Mouse (Mus musculus) spleen, adult 2 months (tissue): ENCODE results near the gene Sh3bgrl2. TPM values are rescaled to one million over a fixed set of nuclear protein-coding genes. Genes with fewer than 3 reads are reported as not detected.

Experiments used
- DNase-seq, 2 experiments: peaks; one replicate each; pipeline versions ENCODE4 v3.0.0 to v3.0.0-alpha.2; 2012 to 2021; ENCODE audit warnings: low spot score in 2 of 2, low read depth in 1 of 2
- H3K27ac ChIP-seq: fragments of 200-500 bp; 2 replicates; pipeline ENCODE4 v1.5.1; 2012; ENCODE audit warnings: low read length, inconsistent platforms; ENCODE audit not compliant: insufficient read depth
- H3K27me3 ChIP-seq: fragments of 200-500 bp; 2 replicates; pipeline ENCODE4 v1.6.1; 2012; ENCODE audit warnings: mild to moderate bottlenecking, moderate library complexity, low read length, inconsistent platforms; ENCODE audit not compliant: control insufficient read depth, insufficient read depth
- H3K36me3 ChIP-seq: fragments of 200-500 bp; 2 replicates; pipeline ENCODE4 v1.6.1; 2012; ENCODE audit warnings: mild to moderate bottlenecking, low read length, inconsistent platforms; ENCODE audit not compliant: control insufficient read depth, insufficient read depth
- H3K4me1 ChIP-seq: fragments of 200-500 bp; 2 replicates; pipeline ENCODE4 v1.6.1; 2011; ENCODE audit warnings: inconsistent platforms; ENCODE audit not compliant: control insufficient read depth, insufficient read depth, insufficient read length
- H3K4me3 ChIP-seq: fragments of 200-500 bp; 2 replicates; pipeline ENCODE4 v1.5.1; 2011; ENCODE audit warnings: mild to moderate bottlenecking, inconsistent platforms; ENCODE audit not compliant: insufficient read depth, insufficient read length; ENCODE audit errors: extremely low read depth
- CTCF ChIP-seq: fragments of 200-500 bp; IDR thresholded peaks from 2 replicates; pipeline ENCODE4 v1.5.1; 2011; ENCODE audit warnings: mild to moderate bottlenecking, inconsistent platforms; ENCODE audit not compliant: insufficient read depth, insufficient read length, insufficient replicate concordance; ENCODE audit errors: extremely low read depth
- POLR2A ChIP-seq: fragments of 200-500 bp; IDR thresholded peaks from 2 replicates; pipeline ENCODE4 v1.6.1; 2011; ENCODE audit warnings: low read depth, low read length, inconsistent platforms
- WGBS: fragments of 180-500 bp; shearing (Covaris S2); methylation state at CpG from one replicate; pipeline ENCODE4 v1.1.7; 2018; 5-methylcytosine and 5-hydroxymethylcytosine counted together
- polyA plus RNA-seq: library from polyadenylated mRNA; depleted of rRNA; stranded (reverse); fragments of >200 nt; gene quantifications from 2 replicates; pipeline ENCODE4 v1.2.3, GENCODE M21; 2012

The Sh3bgrl2 gene
- polyA plus RNA-seq, 1 experiment: 2.8 TPM

DNA sequence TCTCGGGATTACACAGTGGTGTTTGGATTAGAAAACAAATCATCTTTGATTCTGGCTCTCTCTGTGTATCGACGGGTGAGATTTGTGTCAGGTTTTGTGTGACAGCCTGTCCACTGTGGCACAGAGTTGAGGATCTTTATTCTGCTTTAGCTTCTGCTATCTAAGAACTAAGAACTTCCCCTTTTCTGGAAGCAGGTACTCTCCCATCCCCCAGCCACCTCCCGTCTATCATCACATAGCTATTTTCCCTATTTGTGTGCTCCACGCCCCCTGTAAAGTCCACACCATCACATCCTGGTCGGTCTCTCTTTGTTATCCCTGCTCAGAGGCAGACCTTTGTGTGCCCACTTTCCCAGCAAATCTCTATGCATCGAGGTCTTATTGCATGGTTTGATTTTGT, 21.8 kb downstream of the Sh3bgrl2 start:
- Histone ChIP-seq H3K27ac (no peak overlapping the region), H3K4me1 (no peaks in the 10 kb centered on the region), H3K36me3 (no peaks in the 10 kb centered on the region), H3K27me3 (no peaks in the 10 kb centered on the region), H3K4me3 (no peak overlapping the region)
- TF ChIP-seq POLR2A (no peak), CTCF (no peak)
- peak in 1 of 2 experiments; percentile 6 for DNase-seq
- 29% methylated on average over 7 of the region's 7 CpGs for WGBS

DNA sequence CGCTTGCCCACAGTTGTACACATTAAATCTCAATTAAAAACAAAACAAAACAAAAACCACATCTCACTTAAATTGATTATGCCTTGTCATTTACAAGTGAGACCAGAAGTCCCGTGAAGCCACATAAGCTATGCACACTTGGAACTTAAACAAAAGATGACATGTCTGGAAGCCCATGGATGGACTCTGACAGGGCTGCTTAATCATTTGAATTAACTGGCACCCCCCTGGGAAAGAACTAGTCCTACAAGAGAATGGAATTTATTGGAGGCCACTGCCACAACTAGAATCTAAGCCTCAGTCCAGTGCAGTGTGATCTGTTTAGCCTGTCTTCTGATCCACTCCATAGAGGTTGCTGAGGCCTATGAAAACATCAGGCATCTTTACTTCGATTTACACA, 23.2 kb downstream of the Sh3bgrl2 start:
- no peaks in the 10 kb centered on the region for H3K27me3 ChIP-seq
- 86% methylated on average over 3 of the region's 3 CpGs for WGBS
- no peak for DNase-seq
- H3K27ac ChIP-seq: no peak overlapping the region
- H3K4me3 ChIP-seq: no peak overlapping the region
- no peaks in the 10 kb centered on the region for H3K36me3 ChIP-seq
- no peaks in the 10 kb centered on the region for H3K4me1 ChIP-seq
- no peak for TF ChIP-seq CTCF
- no peak for TF ChIP-seq POLR2A

DNA sequence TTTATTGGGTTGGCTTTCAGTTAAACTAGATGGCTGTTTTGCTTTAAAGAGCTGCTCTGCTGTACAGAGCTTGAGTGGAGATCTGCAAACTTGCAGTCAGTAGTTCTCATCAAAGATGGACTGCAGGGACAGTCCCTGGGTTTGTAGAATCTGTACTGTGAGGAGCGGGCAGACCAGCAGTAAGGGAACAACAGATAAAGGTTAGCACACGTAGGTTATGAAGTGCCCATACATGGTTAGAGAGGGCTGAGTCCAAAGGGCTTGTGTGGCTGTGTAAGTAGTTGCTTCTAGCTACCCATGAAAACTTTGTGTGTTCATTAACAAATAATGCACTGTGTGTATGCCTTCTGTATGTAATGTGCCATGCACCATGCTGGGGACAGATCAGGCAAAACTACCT, 24.2 kb downstream of the Sh3bgrl2 start:
- H3K4me3 ChIP-seq: no peak overlapping the region
- H3K27me3 ChIP-seq: no peaks in the 10 kb centered on the region
- H3K27ac ChIP-seq: no peak overlapping the region
- no peaks in the 10 kb centered on the region for H3K4me1 ChIP-seq
- no peaks in the 10 kb centered on the region for H3K36me3 ChIP-seq
- no peak for DNase-seq
- 87% methylated on average over 2 of the region's 2 CpGs for WGBS
- no peak for TF ChIP-seq CTCF
- no peak for TF ChIP-seq POLR2A

DNA sequence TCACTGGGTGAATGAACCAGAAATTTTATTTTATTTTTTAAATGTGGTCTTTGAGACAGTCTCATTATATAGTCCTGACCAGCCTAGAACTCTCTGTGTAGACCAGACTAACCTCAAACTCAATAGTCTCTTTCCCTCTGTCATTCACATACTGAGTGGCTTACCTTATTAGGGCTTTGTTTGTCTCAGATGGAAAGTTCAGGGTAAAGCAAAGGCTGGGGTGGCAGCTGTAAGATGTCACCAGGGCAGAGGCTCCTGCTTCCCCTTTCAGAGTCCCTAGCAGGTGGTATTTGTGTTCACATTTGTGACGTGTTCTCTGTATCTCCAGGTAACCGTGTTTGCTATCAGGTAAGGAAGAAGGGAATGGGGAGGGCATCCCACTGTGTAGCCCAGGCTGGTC, 24.7 kb downstream of the Sh3bgrl2 start:
- DNase-seq: peak in 1 of 2 experiments; percentile 17
- no peak overlapping the region for H3K27ac ChIP-seq
- no peak overlapping the region for H3K4me3 ChIP-seq
- TF ChIP-seq CTCF (no peak), POLR2A (no peak)
- H3K4me1 ChIP-seq: no peaks in the 10 kb centered on the region
- no peaks in the 10 kb centered on the region for H3K27me3 ChIP-seq
- 30% methylated on average over 2 of the region's 2 CpGs for WGBS
- H3K36me3 ChIP-seq: no peaks in the 10 kb centered on the region

DNA sequence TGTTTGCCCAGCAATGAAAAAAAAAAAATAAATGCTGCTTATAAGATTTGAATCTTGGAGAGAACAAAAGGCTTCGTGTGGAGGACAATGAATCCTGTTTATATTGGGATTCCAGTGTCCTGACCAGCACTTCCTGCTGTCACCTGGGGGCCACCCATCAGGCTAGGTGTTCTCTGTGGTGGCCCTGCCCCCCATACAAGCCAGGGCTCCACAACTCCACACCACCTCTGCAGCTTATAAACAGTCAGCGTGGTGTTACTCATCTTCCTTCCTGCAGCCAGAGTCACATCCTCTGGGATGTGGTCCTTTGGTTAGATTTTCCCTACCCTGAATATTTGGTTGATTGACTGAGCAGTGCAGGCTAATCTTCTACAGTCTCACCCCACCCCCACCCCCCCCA, 25.5 kb downstream of the Sh3bgrl2 start:
- no peak overlapping the region for H3K27ac ChIP-seq
- no peaks in the 10 kb centered on the region for H3K4me1 ChIP-seq
- no peak for TF ChIP-seq POLR2A
- TF ChIP-seq CTCF: no peak
- no peaks in the 10 kb centered on the region for H3K36me3 ChIP-seq
- DNase-seq: no peak
- H3K4me3 ChIP-seq: no peak overlapping the region
- no peaks in the 10 kb centered on the region for H3K27me3 ChIP-seq
- WGBS: 77% methylated on average over 2 of the region's 2 CpGs

GRCm38 (mm10) chr9:83575403-83575802, 27.3 kb downstream of the Sh3bgrl2 start:
- no peaks in the 10 kb centered on the region for H3K36me3 ChIP-seq
- H3K4me3 ChIP-seq: no peak overlapping the region
- DNase-seq: no peak
- no peaks in the 10 kb centered on the region for H3K4me1 ChIP-seq
- H3K27me3 ChIP-seq: no peaks in the 10 kb centered on the region
- WGBS: 85% methylated on average over 4 of the region's 4 CpGs
- no peak overlapping the region for H3K27ac ChIP-seq
- no peak for TF ChIP-seq CTCF
- no peak for TF ChIP-seq POLR2A

- H3K4me1 ChIP-seq: no peaks in the 10 kb centered on the region
- WGBS: 67% methylated on average over 7 of the region's 7 CpGs
Measured at GRCm38 (mm10) chr9:83576018-83576688, 28.0 kb downstream of the Sh3bgrl2 start.

More at GRCm38 (mm10) chr9:83576018-83576688, 28.0 kb downstream of the Sh3bgrl2 start:
- Histone ChIP-seq H3K36me3 (no peaks in the 10 kb centered on the region), H3K27ac (no peak overlapping the region), H3K4me3 (no peak overlapping the region), H3K27me3 (no peaks in the 10 kb centered on the region)
- DNase-seq: no peak
- TF ChIP-seq CTCF (no peak), POLR2A (no peak)
